Mouse (Mus musculus) cerebellum, adult 2 months (tissue): ENCODE results near the gene 1190005I06Rik.

Source experiments
- CTCF ChIP-seq: fragments of 200-500 bp; IDR thresholded peaks from 2 replicates; pipeline ENCODE4 v1.5.1; 2011; ENCODE audit warnings: low read depth, mild to moderate bottlenecking, control low read depth, low read length, moderate library complexity, borderline replicate concordance; ENCODE audit not compliant: insufficient read depth
- POLR2A ChIP-seq: fragments of 200-500 bp; IDR thresholded peaks from 2 replicates; pipeline ENCODE4 v1.6.1; 2011; ENCODE audit warnings: low read length, control low read depth, borderline replicate concordance; ENCODE audit not compliant: insufficient read depth

- TF ChIP-seq POLR2A: no peak
- TF ChIP-seq CTCF: no peak
Observed at GRCm38 (mm10) chr8:120626461-120626860, 21.0 kb downstream of the 1190005I06Rik start.
